8 mouse cellular contexts compared by ENCODE assay signal in the genomic region with DNA sequence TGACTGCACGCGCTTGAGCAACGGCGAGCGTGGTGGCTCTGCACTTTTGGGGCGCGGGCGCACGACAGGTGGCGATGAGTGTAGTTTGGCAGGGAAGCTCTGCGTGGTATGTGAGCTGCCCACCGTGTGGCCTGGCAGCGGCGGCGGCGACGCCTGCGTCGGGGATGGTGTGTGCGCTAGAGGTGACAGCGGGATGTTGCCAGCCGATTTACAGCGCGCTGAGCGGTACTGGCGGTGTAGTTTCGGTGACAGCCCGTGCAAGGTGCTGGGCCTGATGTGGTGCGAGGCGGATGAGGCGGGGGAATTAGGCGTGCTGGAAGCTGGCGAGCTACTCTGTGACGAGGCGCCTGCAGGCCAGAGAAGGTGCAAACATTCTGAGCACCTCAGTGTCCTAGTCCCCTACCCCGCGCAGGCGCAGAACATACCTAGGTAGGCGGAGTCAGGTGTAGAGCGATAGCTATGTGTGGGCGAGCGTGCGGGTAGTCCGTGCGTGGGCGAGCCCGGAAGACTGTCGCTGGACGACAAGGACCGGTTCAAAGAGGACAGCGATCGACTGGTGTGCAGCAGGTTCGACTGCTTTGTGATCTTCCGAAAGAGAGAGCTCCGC. TPM values are rescaled to one million over a fixed set of nuclear protein-coding genes. Genes with fewer than 3 reads are reported as not detected.
A peak's percentile ranks its signal among the peaks of the same experiment; 100 is the strongest.
DNase-seq lines count a peak whose midpoint lies in the region; ATAC-seq lines count a peak whose summit lies in the region.

No protein-coding gene starts in this region.

- peaks cover 33% of the 10 kb centered on the region for H3K27me3 ChIP-seq in embryonic facial prominence, embryonic 11.5 days (ENCODE audit: control insufficient read depth, insufficient read depth, low read length)
- H3K27me3 ChIP-seq in heart, embryonic 16.5 days (ENCODE audit: control insufficient read depth, insufficient read depth, low read length) = peaks cover 55% of the 10 kb centered on the region
- peaks cover 30% of the 10 kb centered on the region for H3K27me3 ChIP-seq in lung, embryonic 16.5 days (ENCODE audit: control insufficient read depth, insufficient read depth, low read depth, low read length)

- H3K4me3 ChIP-seq in embryonic facial prominence, embryonic 11.5 days (ENCODE audit: low read depth, low read length) = peak overlapping the region; percentile 39
- H3K4me3 ChIP-seq in heart, embryonic 16.5 days (ENCODE audit: low read length) = peak overlapping the region; percentile 57
- peak overlapping the region; percentile 53 for H3K4me3 ChIP-seq in lung, embryonic 16.5 days (ENCODE audit: low read length)

- peak; percentile 93 for DNase-seq in CD4-positive, CD25-positive, alpha-beta regulatory T cell, adult 2 months (ENCODE audit: low read depth, low spot score)
- peak; percentile 53 for DNase-seq in adrenal gland, adult 8-10 months
- peak; percentile 71 for DNase-seq in embryonic facial prominence, embryonic 11.5 days (ENCODE audit: low spot score)
- DNase-seq in kidney, postnatal 10 days = peak; percentile 79
- DNase-seq in ovary, postnatal 14 days (ENCODE audit: low spot score) = peak; percentile 50
- DNase-seq in thymus, postnatal 14 days = peak; percentile 86

- 0 out of 2 replicates have a peak, but pooled peaks have one; percentile 11 for ATAC-seq in embryonic facial prominence, embryonic 11.5 days (replicated peaks; ENCODE audit: insufficient number of reproducible peaks, low FRiP score, low TSS enrichment, low read depth)
- 0 out of 2 replicates have a peak, but pooled peaks have one; percentile 24 for ATAC-seq in heart, embryonic 16.5 days (replicated peaks; ENCODE audit: extremely low read depth, insufficient read depth, low FRiP score)
- ATAC-seq in lung, embryonic 16.5 days (ENCODE audit: low read depth) = peak; percentile 44; the same call in 1 of the 2 replicates

- H3K4me1 ChIP-seq in embryonic facial prominence, embryonic 11.5 days (ENCODE audit: control insufficient read depth, insufficient read depth, low read length) = peaks cover 3% of the 10 kb centered on the region; the same call in 1 of the 2 replicates
- H3K4me1 ChIP-seq in heart, embryonic 16.5 days (ENCODE audit: control insufficient read depth, insufficient read depth, low read length) = peaks cover 9% of the 10 kb centered on the region; the same call in 1 of the 2 replicates
- peaks cover 15% of the 10 kb centered on the region for H3K4me1 ChIP-seq in lung, embryonic 16.5 days (replicated peaks; ENCODE audit: control insufficient read depth, insufficient read depth, low read length)

- H3K9ac ChIP-seq in embryonic facial prominence, embryonic 11.5 days (replicated peaks; ENCODE audit: low read length) = peak overlapping the region; percentile 43
- peak overlapping the region; percentile 62 for H3K9ac ChIP-seq in heart, embryonic 16.5 days (ENCODE audit: low read length)
- peak overlapping the region; percentile 60 for H3K9ac ChIP-seq in lung, embryonic 16.5 days (ENCODE audit: low read length)

- no peaks in the 10 kb centered on the region; the same call in 1 of the 2 replicates for H3K9me3 ChIP-seq in embryonic facial prominence, embryonic 11.5 days (replicated peaks; ENCODE audit: control insufficient read depth, low read length)
- peaks cover 4% of the 10 kb centered on the region; the same call in 1 of the 2 replicates for H3K9me3 ChIP-seq in heart, embryonic 16.5 days (replicated peaks; ENCODE audit: control insufficient read depth, low read length)
- H3K9me3 ChIP-seq in lung, embryonic 16.5 days (ENCODE audit: control insufficient read depth, low read length) = 0 out of 2 replicates have a peak, but pooled peaks cover 7% of the 10 kb centered on the region

- peak overlapping the region; percentile 81 for H3K4me2 ChIP-seq in embryonic facial prominence, embryonic 11.5 days (ENCODE audit: low read depth, low read length)
- H3K4me2 ChIP-seq in heart, embryonic 16.5 days (ENCODE audit: low read depth, low read length) = peak overlapping the region; percentile 78
- H3K4me2 ChIP-seq in lung, embryonic 16.5 days (ENCODE audit: low read depth, low read length) = peak overlapping the region; percentile 75

- no peak overlapping the region for H3K27ac ChIP-seq in embryonic facial prominence, embryonic 11.5 days (replicated peaks; ENCODE audit: low read depth, low read length)
- no peak overlapping the region for H3K27ac ChIP-seq in heart, embryonic 16.5 days (ENCODE audit: low read length)
- no peak overlapping the region for H3K27ac ChIP-seq in lung, embryonic 16.5 days (ENCODE audit: low read length)

- 1% methylated on average over 55 of the region's 55 CpGs for WGBS in embryonic facial prominence, embryonic 11.5 days
- WGBS in heart, embryonic 16.5 days = under 1% methylated on average over 55 of the region's 55 CpGs
- 2% methylated on average over 55 of the region's 55 CpGs for WGBS in lung, embryonic 16.5 days

- H3K36me3 ChIP-seq in embryonic facial prominence, embryonic 11.5 days (replicated peaks; ENCODE audit: control insufficient read depth, insufficient read depth, low read depth, low read length) = no peaks in the 10 kb centered on the region
- no peaks in the 10 kb centered on the region for H3K36me3 ChIP-seq in heart, embryonic 16.5 days (ENCODE audit: control insufficient read depth, insufficient read depth)
- no peaks in the 10 kb centered on the region for H3K36me3 ChIP-seq in lung, embryonic 16.5 days (ENCODE audit: control insufficient read depth, insufficient read depth, low read length)

RNA-seq across cellular contexts. Expression of gene Dnase2a, which starts 4.6 kb away (rescaled TPM):
- total RNA-seq in adrenal gland, adult 8-10 months (2022) = 10 to 100 TPM; 12.5 to 28.7 (median 22.2) TPM
- polyA plus RNA-seq in embryonic facial prominence, embryonic 11.5 days (2014; fragmentation: Nextera tagmentation; extraction: Ambion mirVana) = 5.5 and 7.2 TPM in 2 replicates
- 5.2 and 6.3 TPM in 2 replicates for polyA plus RNA-seq in heart, embryonic 16.5 days (2015; fragmentation: Nextera tagmentation; extraction: Ambion mirVana)
- 19.9 and 21.1 TPM in 2 replicates for polyA plus RNA-seq in lung, embryonic 16.5 days (2015; fragmentation: Nextera tagmentation; extraction: Ambion mirVana)

RNA-seq across cellular contexts. Expression of gene Klf1, which starts 11.3 kb away (rescaled TPM):
- under 1 TPM in 2 of 4 experiments, not detected in 2; 0.22 to 0.24 TPM for total RNA-seq in adrenal gland, adult 8-10 months (2022)
- 11.1 and 14.4 TPM in 2 replicates for polyA plus RNA-seq in embryonic facial prominence, embryonic 11.5 days (2014; fragmentation: Nextera tagmentation; extraction: Ambion mirVana)
- 1.3 and 1.4 TPM in 2 replicates for polyA plus RNA-seq in heart, embryonic 16.5 days (2015; fragmentation: Nextera tagmentation; extraction: Ambion mirVana)
- 1.5 and 4.9 TPM in 2 replicates for polyA plus RNA-seq in lung, embryonic 16.5 days (2015; fragmentation: Nextera tagmentation; extraction: Ambion mirVana)

RNA-seq across cellular contexts. Expression of gene Gcdh, which starts 19.3 kb away (rescaled TPM):
- total RNA-seq in adrenal gland, adult 8-10 months (2022) = 10 to 100 TPM; 51.9 to 66.4 (median 60.4) TPM
- polyA plus RNA-seq in embryonic facial prominence, embryonic 11.5 days (2014; fragmentation: Nextera tagmentation; extraction: Ambion mirVana) = 40.3 and 40.5 TPM in 2 replicates
- 43.1 and 46.0 TPM in 2 replicates for polyA plus RNA-seq in heart, embryonic 16.5 days (2015; fragmentation: Nextera tagmentation; extraction: Ambion mirVana)
- polyA plus RNA-seq in lung, embryonic 16.5 days (2015; fragmentation: Nextera tagmentation; extraction: Ambion mirVana) = 36.7 and 37.3 TPM in 2 replicates

RNA-seq across cellular contexts. Expression of gene Mast1, which starts 24.2 kb away (rescaled TPM):
- total RNA-seq in adrenal gland, adult 8-10 months (2022) = 1 to 10 TPM; 2.1 to 9.2 (median 5.9) TPM
- polyA plus RNA-seq in embryonic facial prominence, embryonic 11.5 days (2014; fragmentation: Nextera tagmentation; extraction: Ambion mirVana) = 2.8 and 3.9 TPM in 2 replicates
- 0.09 and 0.14 TPM in 2 replicates for polyA plus RNA-seq in heart, embryonic 16.5 days (2015; fragmentation: Nextera tagmentation; extraction: Ambion mirVana)
- 0.64 and 0.72 TPM in 2 replicates for polyA plus RNA-seq in lung, embryonic 16.5 days (2015; fragmentation: Nextera tagmentation; extraction: Ambion mirVana)

RNA-seq across cellular contexts. Expression of gene Rtbdn, which starts 33.8 kb away (rescaled TPM):
- under 1 TPM in 2 of 4 experiments, not detected in 2; 0.28 to 0.40 TPM for total RNA-seq in adrenal gland, adult 8-10 months (2022)
- not detected in 2 replicates for polyA plus RNA-seq in embryonic facial prominence, embryonic 11.5 days (2014; fragmentation: Nextera tagmentation; extraction: Ambion mirVana)
- polyA plus RNA-seq in heart, embryonic 16.5 days (2015; fragmentation: Nextera tagmentation; extraction: Ambion mirVana) = 0.24 and 0.38 TPM in 2 replicates
- polyA plus RNA-seq in lung, embryonic 16.5 days (2015; fragmentation: Nextera tagmentation; extraction: Ambion mirVana) = 0.23 and 0.29 TPM in 2 replicates
